Mouse (Mus musculus): ENCODE data around the gene Retreg3. TPM values are rescaled to one million over a fixed set of nuclear protein-coding genes. Genes with fewer than 3 reads are reported as not detected.
A peak's percentile ranks its signal among the peaks of the same experiment; 100 is the strongest.
"Not testable (repeated sequence)": the region's sequence is repeated elsewhere in the genome, so short reads cannot be mapped to it uniquely, and the experiment has no call there.

The Retreg3 gene
- polyA plus RNA-seq, 1 experiment from 2014 or later: 28.0 TPM

GRCm38 (mm10) chr11:101130056-101130756 lies 10.5 kb upstream of the Retreg3 start:
- H3K9ac ChIP-seq: no peak overlapping the region
- peaks cover 3% of the 10 kb centered on the region; the same call in 1 of the 2 replicates for H3K4me1 ChIP-seq
- ATAC-seq (ENCODE audit: insufficient number of reproducible peaks, low FRiP score, low TSS enrichment, low read depth): no peak
- no peak overlapping the region for H3K4me3 ChIP-seq
- H3K9me3 ChIP-seq: no peaks in the 10 kb centered on the region
- no peaks in the 10 kb centered on the region for H3K27me3 ChIP-seq
- 34% methylated on average over 18 of the region's 18 CpGs for WGBS
- peak overlapping the region; percentile 38; the same call in 1 of the 2 replicates for H3K27ac ChIP-seq
- peaks cover 17% of the 10 kb centered on the region for H3K36me3 ChIP-seq
- no peak overlapping the region for H3K4me2 ChIP-seq

- Histone ChIP-seq H3K4me1 (peaks cover 3% of the 10 kb centered on the region; the same call in 1 of the 2 replicates), H3K9me3 (no peaks in the 10 kb centered on the region), H3K27ac (no peak overlapping the region), H3K4me3 (no peak overlapping the region), H3K9ac (no peak overlapping the region), H3K27me3 (no peaks in the 10 kb centered on the region), H3K4me2 (no peak overlapping the region), H3K36me3 (peaks cover 25% of the 10 kb centered on the region)
- WGBS: 86% methylated on average over 11 of the region's 11 CpGs
- ATAC-seq (ENCODE audit: insufficient number of reproducible peaks, low FRiP score, low TSS enrichment, low read depth): no peak
These were observed 9.4 kb upstream of the Retreg3 start for GRCm38 (mm10) chr11:101128996-101129577.

- H3K36me3 ChIP-seq: peaks cover 43% of the 10 kb centered on the region
- no peak overlapping the region for H3K4me2 ChIP-seq
- H3K27ac ChIP-seq: no peak overlapping the region
- WGBS: 100% methylated on average over 1 of the region's 1 CpGs
- H3K4me1 ChIP-seq: peaks cover 3% of the 10 kb centered on the region; the same call in 1 of the 2 replicates
- ATAC-seq (ENCODE audit: insufficient number of reproducible peaks, low FRiP score, low TSS enrichment, low read depth): no peak
- no peaks in the 10 kb centered on the region for H3K27me3 ChIP-seq
- no peak overlapping the region for H3K4me3 ChIP-seq
- no peak overlapping the region for H3K9ac ChIP-seq
- no peaks in the 10 kb centered on the region for H3K9me3 ChIP-seq
These were observed 7.4 kb upstream of the Retreg3 start for GRCm38 (mm10) chr11:101127075-101127474.

GRCm38 (mm10) chr11:101125008-101125407 lies 5.3 kb upstream of the Retreg3 start:
- H3K27ac ChIP-seq, H3K4me3 ChIP-seq, H3K4me2 ChIP-seq, H3K9ac ChIP-seq, H3K4me1 ChIP-seq, H3K27me3 ChIP-seq, H3K9me3 ChIP-seq: not testable (repeated sequence)
- 0 out of 2 replicates have a peak, but pooled peaks have one; percentile 21 for ATAC-seq (ENCODE audit: insufficient number of reproducible peaks, low FRiP score, low TSS enrichment, low read depth)
- 92% methylated on average over 8 of the region's 9 CpGs for WGBS
- peaks cover 43% of the 10 kb centered on the region for H3K36me3 ChIP-seq

GRCm38 (mm10) chr11:101124494-101124893 lies 4.8 kb upstream of the Retreg3 start:
- H3K36me3 ChIP-seq: peaks cover 43% of the 10 kb centered on the region
- not testable (repeated sequence) for H3K4me2 ChIP-seq; H3K4me3 ChIP-seq; H3K4me1 ChIP-seq; H3K9me3 ChIP-seq; H3K9ac ChIP-seq; H3K27ac ChIP-seq; H3K27me3 ChIP-seq; ATAC-seq (ENCODE audit: insufficient number of reproducible peaks, low FRiP score, low TSS enrichment, low read depth)
- WGBS: 93% methylated on average over 8 of the region's 8 CpGs

- no peaks in the 10 kb centered on the region for H3K27me3 ChIP-seq
- peak overlapping the region; percentile 74 for H3K9ac ChIP-seq
- peak overlapping the region; percentile 98 for H3K4me3 ChIP-seq
- peak overlapping the region; percentile 89 for H3K27ac ChIP-seq
- H3K4me1 ChIP-seq: peaks cover 24% of the 10 kb centered on the region
- no peak for ATAC-seq (ENCODE audit: insufficient number of reproducible peaks, low FRiP score, low TSS enrichment, low read depth)
- 21% methylated on average over 19 of the region's 19 CpGs for WGBS
- H3K9me3 ChIP-seq: no peaks in the 10 kb centered on the region
- H3K36me3 ChIP-seq: peaks cover 38% of the 10 kb centered on the region
- peak overlapping the region; percentile 85 for H3K4me2 ChIP-seq
These were observed 974 bp upstream of the Retreg3 start for GRCm38 (mm10) chr11:101120545-101121188.

- H3K4me3 ChIP-seq: peak overlapping the region; percentile 98
- ATAC-seq (ENCODE audit: insufficient number of reproducible peaks, low FRiP score, low TSS enrichment, low read depth): peak; percentile 70
- WGBS: under 1% methylated on average over 39 of the region's 39 CpGs
- peaks cover 24% of the 10 kb centered on the region for H3K4me1 ChIP-seq
- H3K4me2 ChIP-seq: peak overlapping the region; percentile 79
- peaks cover 26% of the 10 kb centered on the region for H3K36me3 ChIP-seq
- peak overlapping the region; percentile 88 for H3K27ac ChIP-seq
- no peaks in the 10 kb centered on the region for H3K27me3 ChIP-seq
- no peaks in the 10 kb centered on the region for H3K9me3 ChIP-seq
- H3K9ac ChIP-seq: peak overlapping the region; percentile 93
These were observed 447 bp downstream of the Retreg3 start for GRCm38 (mm10) chr11:101119131-101119760.

- no peak for ATAC-seq (ENCODE audit: insufficient number of reproducible peaks, low FRiP score, low TSS enrichment, low read depth)
- Histone ChIP-seq H3K9me3 (no peaks in the 10 kb centered on the region), H3K36me3 (peaks cover 20% of the 10 kb centered on the region), H3K27ac (0 out of 2 replicates have a peak overlapping the region, but pooled peaks have one; percentile 2), H3K4me2 (peak overlapping the region; percentile 79), H3K4me3 (peak overlapping the region; percentile 98), H3K9ac (peak overlapping the region; percentile 93), H3K27me3 (no peaks in the 10 kb centered on the region), H3K4me1 (peaks cover 24% of the 10 kb centered on the region)
- WGBS: 46% methylated on average over 4 of the region's 4 CpGs
These were observed 1.6 kb downstream of the Retreg3 start for GRCm38 (mm10) chr11:101118105-101118504.

- Histone ChIP-seq H3K4me3 (no peak overlapping the region), H3K4me2 (no peak overlapping the region), H3K27ac (no peak overlapping the region), H3K4me1 (peaks cover 20% of the 10 kb centered on the region), H3K9me3 (no peaks in the 10 kb centered on the region), H3K36me3 (peaks cover 10% of the 10 kb centered on the region; the same call in 1 of the 2 replicates), H3K9ac (no peak overlapping the region), H3K27me3 (no peaks in the 10 kb centered on the region)
- WGBS: 54% methylated on average over 2 of the region's 2 CpGs
- no peak for ATAC-seq (ENCODE audit: insufficient number of reproducible peaks, low FRiP score, low TSS enrichment, low read depth)
These were observed 4.1 kb downstream of the Retreg3 start for GRCm38 (mm10) chr11:101115564-101115963.

GRCm38 (mm10) chr11:101112186-101112585 lies 7.5 kb downstream of the Retreg3 start:
- no peak overlapping the region for H3K4me2 ChIP-seq
- no peak for ATAC-seq (ENCODE audit: insufficient number of reproducible peaks, low FRiP score, low TSS enrichment, low read depth)
- H3K27ac ChIP-seq: no peak overlapping the region
- no peaks in the 10 kb centered on the region for H3K9me3 ChIP-seq
- 82% methylated on average over 3 of the region's 3 CpGs for WGBS
- peaks cover 10% of the 10 kb centered on the region; the same call in 1 of the 2 replicates for H3K36me3 ChIP-seq
- H3K27me3 ChIP-seq: no peaks in the 10 kb centered on the region
- H3K9ac ChIP-seq: no peak overlapping the region
- 0 out of 2 replicates have a peak, but pooled peaks cover 4% of the 10 kb centered on the region for H3K4me1 ChIP-seq
- H3K4me3 ChIP-seq: no peak overlapping the region

GRCm38 (mm10) chr11:101111178-101111577 lies 8.5 kb downstream of the Retreg3 start:
- H3K4me2 ChIP-seq: no peak overlapping the region
- no peak overlapping the region for H3K9ac ChIP-seq
- no peak overlapping the region for H3K27ac ChIP-seq
- H3K4me3 ChIP-seq: no peak overlapping the region
- H3K9me3 ChIP-seq: no peaks in the 10 kb centered on the region
- 85% methylated on average over 4 of the region's 4 CpGs for WGBS
- ATAC-seq (ENCODE audit: insufficient number of reproducible peaks, low FRiP score, low TSS enrichment, low read depth): no peak
- peaks cover 3% of the 10 kb centered on the region; the same call in 1 of the 2 replicates for H3K36me3 ChIP-seq
- H3K4me1 ChIP-seq: no peaks in the 10 kb centered on the region
- no peaks in the 10 kb centered on the region for H3K27me3 ChIP-seq

Measured in limb, embryonic 15.5 days (tissue).